Mouse (Mus musculus): ENCODE results near the gene Arrb1.

The Arrb1 gene

DNA sequence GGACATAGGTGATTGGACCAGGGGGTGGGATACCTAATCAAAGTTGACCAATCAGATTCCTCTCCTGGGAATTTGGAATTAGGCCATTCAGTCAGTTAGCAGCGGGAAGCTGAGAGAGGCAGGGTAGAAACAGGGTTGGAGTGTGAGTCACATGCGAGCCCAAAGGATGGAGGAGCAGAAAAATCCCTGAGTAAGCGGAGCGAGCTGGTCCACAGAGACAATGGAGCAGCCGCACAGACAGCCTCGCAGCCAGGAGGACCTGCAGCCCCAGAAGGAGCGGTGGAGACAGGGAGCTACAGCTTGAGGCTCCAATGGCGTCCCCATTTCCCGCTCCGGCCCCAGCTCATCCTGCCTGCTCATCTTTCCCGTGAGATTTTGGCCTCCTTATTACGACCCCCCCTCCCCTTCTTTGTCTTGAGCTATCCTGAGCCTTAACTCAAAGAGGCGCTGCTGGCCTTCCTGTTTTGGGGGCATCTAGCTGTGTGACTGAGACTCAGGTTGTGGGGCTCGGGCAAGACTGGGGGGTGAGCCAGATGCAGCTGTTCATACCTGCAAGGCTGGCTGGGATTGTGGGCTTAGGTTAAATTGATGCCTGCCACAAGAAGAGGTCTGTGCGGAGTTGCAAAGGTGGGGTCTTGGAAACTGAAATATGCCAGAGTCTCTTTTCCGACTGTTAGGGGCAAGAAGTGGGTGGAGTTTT, 44.4 kb downstream of the Arrb1 start:
- DNase-seq (ENCODE audit: low spot score): peak; percentile 44

DNA sequence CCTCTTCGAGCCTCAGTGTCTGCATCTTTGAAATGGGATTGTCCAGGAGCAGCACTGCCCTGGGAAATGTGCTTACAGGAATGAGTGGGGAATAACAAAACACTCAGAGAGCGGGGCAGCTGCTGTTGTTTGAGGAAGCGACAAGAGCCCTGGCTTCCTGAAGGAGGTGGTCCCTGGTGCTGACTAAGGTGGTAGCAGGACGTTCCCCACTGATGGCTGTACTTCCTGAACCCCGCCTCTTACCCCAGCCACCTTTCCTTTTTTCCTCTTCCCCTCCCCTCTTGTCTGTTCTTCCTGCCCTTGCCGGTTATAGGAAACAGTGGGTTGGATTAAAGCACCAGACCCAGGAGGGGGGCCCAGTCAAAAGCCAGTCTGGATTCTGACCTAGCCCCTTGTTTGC, 45.0 kb downstream of the Arrb1 start:
- DNase-seq (ENCODE audit: low spot score): no peak

DNA sequence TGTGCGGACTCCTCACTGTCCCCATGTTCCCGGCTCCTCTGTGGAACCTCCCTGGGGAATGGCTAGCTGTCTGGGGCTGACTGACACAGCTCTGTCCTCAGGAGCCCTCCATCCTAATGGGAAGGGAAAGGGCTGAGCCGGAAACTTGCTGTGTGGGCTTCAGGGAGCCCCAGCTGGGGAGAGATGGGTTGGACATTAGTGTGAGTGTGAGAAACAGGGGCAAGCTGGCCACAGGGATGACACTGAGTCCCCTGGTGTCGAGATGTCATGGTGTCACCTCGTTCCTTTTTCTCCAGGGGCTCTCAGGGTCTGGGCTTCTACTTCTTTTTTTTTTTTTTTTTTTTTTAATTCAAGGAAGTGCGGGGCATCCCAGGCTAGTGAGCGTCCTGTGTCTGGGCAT, 47.0 kb downstream of the Arrb1 start:
- DNase-seq (ENCODE audit: low spot score): no peak

DNA sequence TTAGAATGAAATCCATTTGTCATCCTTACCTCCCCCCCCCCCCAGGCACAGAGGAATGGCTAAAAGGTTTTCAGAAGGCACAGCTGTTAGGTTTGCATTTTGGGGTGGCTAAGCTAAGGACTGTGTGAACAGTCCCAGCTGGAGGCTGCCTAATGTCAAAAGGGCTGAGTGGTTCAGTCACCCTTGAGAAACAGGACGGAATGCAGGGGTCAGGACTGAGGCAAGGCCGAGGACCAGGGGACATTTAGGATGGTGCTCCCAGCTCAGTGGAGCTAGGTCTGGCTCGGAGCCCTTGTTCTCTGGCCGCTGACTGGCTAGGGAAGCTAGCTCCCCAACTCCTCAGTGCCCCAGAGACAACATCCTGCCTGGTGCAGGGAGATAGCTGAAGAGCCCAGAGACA, 47.6 kb downstream of the Arrb1 start:
- peak; percentile 50 for DNase-seq (ENCODE audit: low spot score)

DNA sequence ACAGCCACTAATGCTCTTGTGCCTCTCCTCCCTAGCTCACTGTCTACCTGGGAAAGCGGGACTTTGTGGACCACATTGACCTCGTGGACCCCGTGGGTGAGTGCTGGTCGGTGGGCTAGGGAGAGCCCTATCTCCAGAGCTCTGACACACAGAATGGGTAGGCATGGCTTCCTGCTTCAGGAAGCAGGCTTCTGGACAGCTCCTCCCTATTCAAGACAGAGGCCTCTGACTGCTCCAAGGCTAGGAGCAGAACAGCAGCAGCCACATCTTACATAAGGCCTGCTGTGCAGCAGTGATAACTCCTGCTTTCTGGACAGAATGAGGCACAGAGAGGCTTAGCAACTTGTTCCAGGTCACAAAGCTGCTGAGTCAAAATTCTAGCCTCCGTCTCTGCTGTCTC, 48.4 kb downstream of the Arrb1 start:
- DNase-seq (ENCODE audit: low spot score): no peak

DNA sequence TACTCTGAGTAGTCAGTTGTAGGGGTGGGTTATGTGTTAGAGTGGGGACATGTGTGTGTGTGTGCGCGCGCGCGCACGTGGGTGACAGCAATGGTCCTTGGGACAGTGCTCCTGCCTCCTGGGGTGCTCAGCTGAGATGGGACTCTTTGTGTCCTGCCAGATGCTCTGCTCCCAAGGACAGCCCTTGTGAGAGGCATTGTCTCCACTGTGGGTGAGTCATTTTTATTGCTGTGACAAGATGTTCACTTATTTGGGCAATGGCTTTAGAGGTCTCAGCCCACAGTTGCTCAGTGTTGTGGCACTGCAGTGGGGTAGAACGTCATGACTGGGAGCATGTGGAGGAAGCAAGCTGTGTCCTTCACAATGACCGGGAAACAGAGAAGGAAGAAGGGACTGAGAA, 50.7 kb downstream of the Arrb1 start:
- DNase-seq (ENCODE audit: low spot score): no peak

DNA sequence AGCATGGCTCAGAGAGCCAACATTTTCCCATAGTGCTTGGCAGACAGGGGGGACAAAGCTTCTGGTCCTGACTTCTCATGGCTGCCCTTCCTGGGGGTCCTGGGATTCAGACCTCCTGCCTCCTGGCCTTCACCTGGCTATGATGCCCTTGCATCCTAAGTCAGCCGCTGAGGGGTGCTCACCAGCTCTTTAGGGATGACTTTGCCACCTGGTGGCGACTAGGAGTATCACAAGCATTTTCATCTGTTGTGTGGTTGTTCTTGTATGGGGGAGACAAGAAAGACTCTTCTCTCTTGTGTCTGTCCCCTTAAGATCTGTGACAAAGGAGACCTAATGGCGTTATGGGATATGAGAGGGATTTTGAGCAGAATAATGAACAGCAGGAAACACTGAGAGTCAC, 54.8 kb downstream of the Arrb1 start:
- DNase-seq (ENCODE audit: low spot score): peak; percentile 88

DNA sequence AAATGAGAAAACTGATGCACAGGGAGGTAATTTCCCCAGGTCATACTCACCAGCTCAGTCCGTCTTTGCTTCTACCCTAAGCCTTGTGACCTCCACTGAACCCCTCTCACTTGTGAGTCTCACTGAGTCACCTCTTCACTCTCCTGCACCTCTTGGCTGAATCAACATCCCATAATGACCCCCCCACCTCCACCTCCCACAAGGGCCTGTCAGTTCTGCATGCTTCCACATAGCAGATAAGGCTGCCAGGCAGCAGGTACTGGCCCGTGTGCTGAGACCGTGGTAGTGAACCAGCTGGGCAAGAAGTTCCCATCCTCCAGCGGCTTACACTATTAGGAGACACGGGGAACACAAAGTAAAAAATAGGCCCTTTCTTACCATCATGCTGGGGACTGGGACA, 55.4 kb downstream of the Arrb1 start:
- no peak for DNase-seq (ENCODE audit: low spot score)

DNA sequence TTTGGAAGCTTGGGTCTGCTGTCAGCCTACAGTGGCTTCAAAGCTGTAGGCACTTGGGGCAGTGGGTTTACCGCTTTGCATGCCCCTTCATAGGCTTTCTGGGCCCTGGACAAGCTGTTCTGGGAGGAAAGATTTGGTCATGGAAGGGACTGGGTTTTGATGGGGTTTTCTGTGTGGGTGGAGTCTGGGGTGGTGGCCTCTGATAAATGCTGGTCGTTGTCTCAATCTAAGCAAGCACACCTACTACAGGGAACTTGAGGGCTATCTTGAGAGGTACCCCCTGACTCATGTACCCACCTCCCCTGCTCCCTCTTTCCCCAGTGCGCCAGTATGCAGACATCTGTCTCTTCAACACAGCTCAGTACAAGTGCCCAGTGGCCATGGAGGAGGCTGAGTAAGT, 57.4 kb downstream of the Arrb1 start:
- no peak for DNase-seq (ENCODE audit: low spot score)

DNA sequence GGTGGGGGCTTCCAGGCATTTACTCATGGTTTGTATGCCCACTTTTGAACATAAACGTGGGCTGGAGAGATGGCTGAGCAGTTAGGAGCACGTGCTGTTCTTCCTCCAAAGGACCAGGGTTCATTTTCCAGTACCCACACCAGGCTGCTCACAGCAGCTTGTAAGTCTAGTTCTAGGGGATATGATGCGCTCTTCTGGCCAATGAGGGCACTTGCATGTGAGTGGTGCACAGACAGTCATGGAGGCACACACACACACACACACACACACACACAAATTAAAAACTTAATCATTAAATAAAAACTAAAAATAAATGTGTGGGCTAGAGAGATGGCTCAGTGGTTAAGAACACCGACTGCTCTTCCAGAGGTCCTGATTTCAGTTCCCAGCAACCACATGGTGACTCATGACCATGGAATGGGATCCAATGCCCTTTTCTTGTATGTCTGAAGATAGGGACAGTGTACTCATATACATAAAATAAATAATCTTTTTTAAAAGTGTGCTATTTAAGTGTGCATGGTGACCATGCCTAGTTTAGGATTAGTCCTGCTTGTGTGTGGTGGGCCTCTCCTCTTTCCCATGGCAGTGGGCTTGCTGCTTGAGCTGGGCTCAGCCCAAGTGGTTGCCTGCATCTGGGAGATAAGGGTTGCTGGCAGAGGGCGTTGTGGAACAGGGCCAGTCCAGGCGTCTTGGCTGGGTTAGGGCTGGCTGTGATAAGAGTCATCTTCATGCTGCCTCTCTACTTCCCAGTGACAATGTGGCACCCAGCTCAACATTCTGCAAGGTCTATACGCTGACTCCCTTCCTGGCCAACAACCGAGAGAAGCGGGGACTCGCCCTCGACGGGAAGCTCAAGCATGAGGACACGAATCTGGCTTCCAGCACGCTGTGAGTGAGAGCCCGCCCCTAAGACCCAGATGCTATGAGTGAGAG, 58.9 kb downstream of the Arrb1 start:
- no peak for DNase-seq (ENCODE audit: low spot score)

DNA sequence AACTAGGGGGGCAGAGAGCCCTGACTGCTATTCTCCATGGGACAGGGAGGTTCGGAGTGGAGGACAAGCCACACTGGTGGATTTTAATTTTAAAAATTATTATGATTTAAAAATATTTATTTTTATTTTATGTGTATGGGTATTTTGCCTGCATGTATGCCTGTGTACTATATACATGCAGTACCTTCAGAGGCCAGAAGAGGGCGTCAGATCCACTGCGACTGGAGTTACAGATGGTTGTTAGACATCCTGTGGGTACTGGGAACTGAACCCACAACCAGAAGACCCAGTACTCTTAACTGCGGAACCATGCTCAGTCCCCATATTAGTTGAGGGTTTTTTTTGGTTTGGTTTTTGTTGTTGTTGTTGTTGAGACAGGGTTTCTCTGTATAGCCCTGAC, 63.5 kb downstream of the Arrb1 start:
- no peak for DNase-seq (ENCODE audit: low spot score)

DNA sequence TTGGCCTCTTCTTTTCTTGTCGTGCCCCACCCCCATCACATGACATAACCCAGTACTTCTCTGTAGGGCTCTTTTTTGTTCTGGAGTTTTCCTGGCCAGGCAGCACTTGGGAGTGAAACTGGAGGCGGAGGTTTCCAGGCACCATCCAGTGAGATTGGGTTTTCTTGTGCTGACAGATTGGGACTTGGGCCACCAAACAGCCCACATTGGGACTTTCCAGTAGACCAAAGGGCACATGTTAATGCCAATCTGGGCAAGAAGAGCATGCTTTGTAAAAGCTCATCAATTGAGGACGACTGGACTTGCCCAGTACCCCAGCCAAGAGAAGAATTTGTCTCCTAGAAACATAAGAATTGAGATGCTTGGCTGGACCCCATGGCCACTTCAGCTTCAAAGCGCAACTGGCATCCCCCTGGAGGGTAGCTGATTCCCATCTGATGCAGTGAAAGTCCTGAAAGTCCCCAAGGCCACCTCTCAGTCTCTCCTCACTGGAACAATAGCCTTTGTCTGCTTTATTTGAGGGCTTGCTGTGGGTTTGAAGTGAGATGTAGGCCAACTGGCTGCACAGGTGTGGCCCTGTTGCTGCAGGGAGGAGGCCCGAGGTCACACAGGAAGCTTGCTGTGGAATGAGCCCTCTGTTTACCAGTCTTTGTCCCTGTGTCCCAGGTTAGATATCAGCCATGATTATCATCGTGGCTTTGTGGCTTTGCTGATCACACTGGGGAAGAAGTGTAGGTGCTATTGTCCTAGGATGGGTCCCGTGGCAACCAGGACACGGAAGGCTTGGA, 68.8 kb downstream of the Arrb1 start:
- DNase-seq (ENCODE audit: low spot score): no peak

DNA sequence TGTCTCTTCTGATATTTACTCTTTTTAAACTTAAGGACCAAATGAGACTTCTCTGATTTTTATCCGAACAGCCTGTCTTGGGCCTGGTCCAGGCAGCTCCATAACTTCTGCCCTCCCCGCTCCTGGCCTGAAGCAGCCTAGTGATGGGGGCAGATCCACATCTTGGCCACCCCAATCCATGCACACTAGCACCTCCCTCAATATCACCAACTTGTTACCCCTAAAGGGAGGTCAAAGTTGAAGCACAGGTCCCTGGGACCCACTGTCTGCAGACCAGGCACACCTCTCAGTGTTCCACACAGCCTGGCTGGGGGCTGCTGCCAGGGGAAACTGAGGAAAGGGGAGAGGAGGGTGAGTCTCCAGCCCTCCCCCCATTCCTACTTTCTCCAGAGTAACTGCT, 69.8 kb downstream of the Arrb1 start:
- no peak for DNase-seq (ENCODE audit: low spot score)

DNA sequence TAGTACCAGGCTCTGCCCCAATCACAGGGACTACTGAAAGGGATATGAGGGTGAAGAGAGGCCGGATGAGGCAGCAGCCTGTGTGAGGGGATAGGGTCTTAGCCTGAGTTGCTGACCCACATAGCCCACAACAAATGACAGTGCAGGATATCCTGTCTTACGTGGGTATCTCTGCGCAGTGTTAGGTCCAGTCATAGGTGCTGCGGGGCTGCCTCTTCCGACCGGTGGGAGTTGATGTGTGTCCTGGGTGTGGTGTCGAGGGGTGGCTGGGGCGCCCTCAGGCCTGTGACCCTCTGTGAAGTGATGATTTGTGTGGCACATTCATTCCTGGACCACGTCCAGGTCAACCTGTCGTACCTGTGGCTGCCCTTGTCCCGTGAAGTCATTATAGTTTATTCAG, 71.0 kb downstream of the Arrb1 start:
- DNase-seq (ENCODE audit: low spot score): no peak

DNA sequence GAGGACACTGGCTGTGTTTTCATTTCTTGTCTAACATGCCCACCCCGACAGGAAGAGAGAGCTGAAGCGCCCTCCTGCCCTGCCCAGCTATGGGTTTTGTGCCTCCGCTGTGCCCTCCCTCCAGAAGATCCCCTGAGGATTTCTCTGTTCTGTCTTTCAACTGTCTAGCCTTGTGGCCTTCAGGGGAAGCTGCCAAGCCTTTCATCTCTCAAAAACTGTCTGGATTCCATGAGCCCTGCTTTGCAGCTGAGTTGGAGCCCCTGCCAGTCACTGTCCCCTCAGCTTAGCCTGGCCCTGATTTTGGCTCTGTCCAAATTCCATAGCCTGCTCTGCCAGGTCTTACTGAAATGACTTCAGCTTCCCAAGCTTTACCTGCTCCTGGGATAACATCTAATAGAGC, 71.5 kb downstream of the Arrb1 start:
- no peak for DNase-seq (ENCODE audit: low spot score)

DNA sequence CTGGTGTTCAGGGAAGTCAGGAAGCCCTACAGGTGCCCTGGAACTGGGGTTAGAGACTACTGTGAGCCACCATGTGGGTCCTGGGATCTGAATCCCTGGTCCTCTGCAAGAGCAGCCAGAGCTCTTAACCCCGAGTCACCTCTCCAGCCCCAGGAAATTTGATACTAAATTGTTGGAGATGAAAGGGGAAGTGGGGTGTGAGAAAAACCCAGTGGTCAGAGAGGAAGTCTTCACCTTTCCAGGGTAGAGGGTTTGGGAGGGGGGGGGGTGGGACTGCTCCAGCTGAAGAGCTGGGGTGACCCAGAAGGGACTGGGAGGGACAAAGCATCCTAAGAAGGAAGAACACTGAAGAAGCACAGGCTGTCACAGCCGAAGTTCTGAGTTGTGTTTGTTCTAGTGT, 72.4 kb downstream of the Arrb1 start:
- DNase-seq (ENCODE audit: low spot score): no peak

DNA sequence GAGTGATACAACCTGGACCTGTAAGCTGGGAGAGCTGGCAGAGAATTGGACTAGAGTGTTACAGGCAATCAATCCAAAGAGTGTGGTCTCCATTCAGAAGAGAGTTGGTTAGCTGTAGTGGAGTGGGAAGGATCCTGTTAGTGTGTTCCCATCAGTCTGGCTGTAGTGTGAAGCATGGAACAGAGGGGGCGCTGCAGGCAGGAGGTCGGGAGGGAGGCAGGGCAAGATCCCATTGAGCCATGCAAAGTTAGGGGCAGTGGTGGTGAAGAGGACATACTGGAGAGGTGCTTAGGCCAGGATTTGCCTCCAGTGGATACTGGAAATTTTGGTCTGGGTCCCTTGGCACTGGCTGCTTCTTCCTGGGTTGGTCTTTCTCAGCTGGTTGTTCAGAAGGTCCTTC, 83.0 kb downstream of the Arrb1 start:
- no peak for DNase-seq (ENCODE audit: low spot score)

DNA sequence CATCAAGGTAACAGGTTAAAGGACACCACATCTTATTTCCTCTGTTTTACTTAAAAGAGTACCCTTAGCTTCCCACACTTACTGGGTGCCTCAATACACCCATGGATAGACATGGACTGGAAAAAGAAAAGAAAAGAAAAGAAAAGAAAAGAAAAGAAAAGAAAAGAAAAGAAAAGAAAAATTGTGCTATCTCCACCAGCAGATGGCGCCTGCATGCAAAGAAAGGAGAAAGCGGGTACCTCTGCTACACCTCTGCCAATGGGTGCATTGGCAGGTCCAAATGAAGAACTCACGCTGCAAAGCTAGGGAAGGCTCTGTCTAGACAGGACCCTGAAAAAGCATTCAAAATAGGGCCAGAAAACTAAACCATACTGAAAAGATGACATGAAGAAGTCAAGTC, 83.6 kb downstream of the Arrb1 start:
- DNase-seq (ENCODE audit: low spot score): peak; percentile 64

DNA sequence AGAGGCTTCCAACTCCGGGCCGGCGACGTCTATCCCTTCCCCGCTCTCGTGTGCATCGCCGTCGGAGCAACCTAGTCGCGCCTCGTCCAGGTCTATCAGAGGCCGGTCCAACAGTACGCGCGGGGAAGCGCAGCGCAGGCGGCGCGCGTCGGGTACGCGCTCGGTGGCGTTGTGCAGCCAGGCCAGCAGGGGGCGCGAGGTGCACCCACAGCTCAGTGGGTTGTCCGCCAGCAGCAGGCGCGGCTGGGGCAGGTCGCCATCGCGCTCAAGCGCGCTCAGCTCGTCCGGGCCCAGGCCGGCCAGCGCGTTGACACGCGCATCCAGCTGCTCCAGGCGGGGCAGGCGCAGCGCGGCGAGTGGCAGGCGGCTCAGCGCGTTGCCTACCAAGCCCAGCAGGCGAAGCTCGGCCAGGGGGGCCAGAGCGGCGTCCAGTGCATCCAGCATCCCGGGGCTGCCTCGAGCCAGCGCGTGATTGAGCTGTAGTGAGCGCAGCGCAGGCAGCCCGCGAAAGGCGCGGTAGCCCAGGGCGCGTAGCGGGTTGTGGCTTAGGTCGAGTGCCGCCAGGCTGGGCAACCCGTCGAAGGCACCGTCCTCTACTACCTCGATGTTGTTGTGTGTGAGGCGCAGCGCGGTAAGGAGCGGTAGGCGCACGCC, 90.6 kb downstream of the Arrb1 start:
- DNase-seq (ENCODE audit: low spot score): peak; percentile 85

DNA sequence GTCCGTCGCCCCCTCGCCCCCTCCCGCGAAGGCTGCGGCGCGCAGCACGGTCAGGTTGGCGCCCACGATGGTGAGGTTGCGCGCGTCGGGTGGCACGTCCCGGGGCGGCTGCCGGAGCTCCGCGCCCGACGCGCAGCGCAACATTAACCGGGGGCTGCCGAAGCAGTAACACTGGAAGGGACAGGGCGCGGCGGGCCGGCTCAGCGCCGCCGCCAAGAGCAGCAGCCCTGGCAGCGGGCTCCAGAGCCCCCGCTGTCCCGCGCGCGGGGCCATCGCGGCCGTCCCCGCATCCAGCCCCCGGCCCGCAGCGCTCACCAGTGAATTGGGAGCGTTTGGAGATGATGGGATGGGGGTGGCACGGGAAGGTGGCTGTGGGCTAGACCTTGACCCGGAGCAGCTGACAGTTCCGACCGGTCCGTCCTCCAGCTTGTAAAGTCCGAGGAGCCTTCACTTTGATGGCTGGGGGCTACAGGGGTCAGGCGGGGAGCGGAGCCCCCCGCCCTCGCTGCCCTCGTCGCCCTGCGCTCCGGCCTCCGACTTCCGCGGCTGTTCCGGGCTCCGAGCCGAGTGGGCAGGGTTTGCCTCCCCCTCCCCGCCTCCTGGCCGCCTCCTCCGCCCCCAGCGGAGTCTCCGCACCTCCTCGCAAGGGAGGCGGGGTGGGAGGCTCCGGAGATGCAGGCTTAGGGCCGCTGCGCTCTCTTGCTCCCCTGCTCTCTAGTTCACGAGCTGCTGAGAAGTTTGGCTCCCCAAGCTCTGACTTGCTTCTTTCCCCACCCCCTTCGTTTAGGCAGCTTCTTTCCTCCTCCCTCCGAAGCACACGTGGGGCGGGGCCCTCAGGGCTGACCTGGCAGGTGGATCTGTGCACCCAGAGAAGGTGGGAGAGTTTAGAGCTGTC, 91.4 kb downstream of the Arrb1 start, which contains the start of gene Tpbgl:
Gene Tpbgl, minus strand, starts transcription at position 728 of the 895 bp plus-strand sequence.
- peak; percentile 48 for DNase-seq (ENCODE audit: low spot score)

DNA sequence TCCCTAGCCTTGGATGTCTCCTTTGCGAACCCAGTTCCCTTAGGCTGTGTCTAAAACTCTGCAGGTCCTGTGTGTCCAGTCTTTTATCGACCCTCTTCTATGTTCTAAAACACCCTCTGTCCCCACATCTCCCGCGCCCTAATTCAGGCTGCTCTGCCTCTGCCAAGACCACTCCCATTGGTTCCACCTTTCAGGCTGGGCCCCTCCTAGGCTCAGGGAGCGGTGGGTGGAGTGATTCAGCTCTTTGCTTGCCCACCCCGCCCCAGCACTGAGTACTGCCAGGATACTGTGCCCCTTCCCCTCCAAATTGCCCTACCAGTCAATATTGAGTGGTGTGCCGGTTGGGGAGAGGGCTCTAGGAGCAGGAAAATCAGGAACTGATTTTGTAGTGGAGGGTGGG, 92.1 kb downstream of the Arrb1 start:
- no peak for DNase-seq (ENCODE audit: low spot score)
